8 mouse cellular contexts compared by ENCODE assay signal in the genomic region with DNA sequence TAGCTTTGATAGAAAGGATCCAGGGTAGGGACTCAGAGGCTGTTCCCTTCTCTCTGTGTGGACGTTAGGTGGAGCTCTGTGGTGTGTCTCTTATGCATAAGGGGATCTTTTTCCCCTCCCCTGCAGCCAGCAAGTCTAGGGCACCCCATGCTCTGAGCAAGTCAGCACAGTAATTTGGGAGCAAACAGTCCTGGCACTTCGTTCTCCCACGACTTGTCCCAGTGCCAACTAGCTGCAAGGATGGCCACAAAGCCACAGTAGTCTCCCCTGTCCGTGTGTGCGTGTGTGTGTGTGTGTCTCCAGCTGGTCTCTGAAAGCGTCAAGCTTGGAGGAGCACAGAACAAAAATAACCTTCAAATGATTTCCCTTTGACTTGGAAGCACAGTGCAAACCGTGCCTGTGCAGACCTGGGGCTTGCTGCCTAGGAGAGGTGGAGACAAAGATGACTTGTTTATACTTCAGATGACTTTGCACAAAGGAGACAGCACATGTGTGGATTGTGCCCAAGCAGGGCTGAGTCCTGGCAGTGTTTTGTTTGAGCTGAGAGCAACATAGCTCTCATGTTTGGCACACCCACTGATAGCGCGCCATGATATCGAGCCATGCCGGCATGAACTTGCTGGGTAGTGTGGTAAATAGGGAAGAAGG. TPM values are rescaled to one million over a fixed set of nuclear protein-coding genes. Genes with fewer than 3 reads are reported as not detected.
DNase-seq lines count a peak whose midpoint lies in the region; ATAC-seq and TF ChIP-seq lines count a peak whose summit lies in the region.

No protein-coding gene starts in this region.

- H3K27me3 ChIP-seq in intestine, postnatal 0 days (replicated peaks; ENCODE audit: control insufficient read depth, insufficient read depth, low read length): no peaks in the 10 kb centered on the region

- no peak overlapping the region for H3K4me3 ChIP-seq in intestine, postnatal 0 days (ENCODE audit: low read depth, low read length)

- no peaks in the 10 kb centered on the region for H3K4me1 ChIP-seq in intestine, postnatal 0 days (replicated peaks; ENCODE audit: control insufficient read depth, insufficient read depth, low read length)

- 65% methylated on average over 11 of the region's 11 CpGs for WGBS in intestine, postnatal 0 days

- H3K9ac ChIP-seq in intestine, postnatal 0 days (ENCODE audit: low read depth, low read length): no peak overlapping the region

- intact Hi-C loops in left cerebral cortex, postnatal 14 days (cut with DNase I): no loop called here

- DNase-seq in embryo, embryonic 11 days: peak; percentile 8
- DNase-seq in embryo, embryonic 10 days (ENCODE audit: low spot score): no peak
- DNase-seq in brain, embryonic 14.5 days (ENCODE audit: low read depth): peak; percentile 64
- peak; percentile 27 for DNase-seq in gonadal fat pad, adult 2 months (ENCODE audit: low read depth)
- DNase-seq in left cerebral cortex, postnatal 14 days (ENCODE audit: low spot score in 2 of 2): peak; percentile 57 to 85
- peak; percentile 77 for DNase-seq in ovary, adult 18-20 months (ENCODE audit: low spot score)
- DNase-seq in MN1 (ENCODE audit: low spot score): no peak

- no peaks in the 10 kb centered on the region for H3K36me3 ChIP-seq in intestine, postnatal 0 days (ENCODE audit: control insufficient read depth, insufficient read depth)

- H3K4me2 ChIP-seq in intestine, postnatal 0 days (replicated peaks; ENCODE audit: low read depth): no peak overlapping the region

- H3K9me3 ChIP-seq in intestine, postnatal 0 days (ENCODE audit: control insufficient read depth): no peaks in the 10 kb centered on the region

- no peak for TF ChIP-seq POLR2A in brain, embryonic 14.5 days (IDR thresholded peaks at IDR 0.05; ENCODE audit: borderline replicate concordance, extremely low read depth, insufficient read depth, insufficient read length, poor library complexity, severe bottlenecking)

- ATAC-seq in intestine, postnatal 0 days: no peak

- H3K27ac ChIP-seq in intestine, postnatal 0 days (ENCODE audit: low read depth, low read length): no peak overlapping the region

- TF ChIP-seq CTCF in brain, embryonic 14.5 days (IDR thresholded peaks at IDR 0.05; ENCODE audit: borderline replicate concordance, extremely low read depth, insufficient read depth, insufficient read length): no peak
- 0 out of 2 replicates have a peak, but pooled peaks have one; percentile 21 for TF ChIP-seq CTCF in intestine, postnatal 0 days (IDR thresholded peaks at IDR 0.05; ENCODE audit: low read depth)

RNA-seq across cellular contexts. Expression of gene Slc13a4, which starts 19.7 kb away (rescaled TPM):
- 2.1 and 3.8 TPM in 2 replicates for polyA plus RNA-seq in brain, embryonic 14.5 days (2012; rRNA removed)
- 4.1 and 5.7 TPM in 2 replicates for polyA plus RNA-seq in gonadal fat pad, adult 2 months (2012; rRNA removed)
- 0.72 and 0.76 TPM in 2 replicates for polyA plus RNA-seq in intestine, postnatal 0 days (2015; fragmentation: Nextera tagmentation; extraction: Ambion mirVana)
- total RNA-seq in left cerebral cortex, postnatal 14 days (2021): 10 to 100 TPM; 11.1 to 13.9 TPM

RNA-seq across cellular contexts. Expression of gene Fam180a, which starts 37.7 kb away (rescaled TPM):
- 0.11 and 0.16 TPM in 2 replicates for polyA plus RNA-seq in brain, embryonic 14.5 days (2012; rRNA removed)
- 0.96 and 2.0 TPM in 2 replicates for polyA plus RNA-seq in gonadal fat pad, adult 2 months (2012; rRNA removed)
- polyA plus RNA-seq in intestine, postnatal 0 days (2015; fragmentation: Nextera tagmentation; extraction: Ambion mirVana): 1.5 and 1.9 TPM in 2 replicates
- total RNA-seq in left cerebral cortex, postnatal 14 days (2021): 1 to 10 TPM; 5.5 to 7.4 TPM

Comparison
In these comparisons a context has a peak if more than half of its experiments do, and no peak if none do; other contexts are left out.
1. DNase-seq: peak in embryo, embryonic 11 days (single experiment), brain, embryonic 14.5 days (single experiment), gonadal fat pad, adult 2 months (single experiment), left cerebral cortex, postnatal 14 days (2 of 2) and ovary, adult 18-20 months (single experiment); none in embryo, embryonic 10 days (single experiment) and MN1 (single experiment).